Mouse (Mus musculus) bone marrow macrophage, adult 2 months (primary cell): Measurements from ENCODE around the gene Kif2a.

Experiments
- CTCF ChIP-seq: IDR thresholded peaks from 2 replicates; pipeline ENCODE4 v1.5.1; 2012; ENCODE audit warnings: low read depth, mild to moderate bottlenecking, low read length, moderate library complexity
- POLR2A ChIP-seq: IDR thresholded peaks from 2 replicates; pipeline ENCODE4 v1.6.1; 2012; ENCODE audit warnings: mild to moderate bottlenecking, low read depth, low read length, borderline replicate concordance

DNA sequence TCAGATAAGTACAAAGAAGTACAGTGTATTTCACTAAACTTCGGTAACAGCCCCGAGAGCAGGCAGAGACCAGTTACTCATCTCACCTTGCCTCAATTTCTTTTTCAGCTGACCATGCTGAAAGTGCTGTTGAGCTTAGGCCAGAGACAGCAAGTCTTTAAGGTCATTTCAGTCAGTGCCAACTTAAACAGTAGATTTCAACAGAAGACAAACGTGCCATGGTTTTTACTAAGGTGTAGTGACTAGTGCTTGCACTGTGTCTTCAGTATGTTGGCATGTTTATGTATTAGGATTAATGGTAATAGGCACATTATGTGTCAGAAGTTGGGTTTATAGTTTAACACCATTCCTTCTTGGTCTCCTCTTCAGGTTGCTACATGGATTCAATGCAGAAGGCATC lies 63.6 kb downstream of the Kif2a start:
- TF ChIP-seq POLR2A: no peak
- no peak for TF ChIP-seq CTCF
